Mouse (Mus musculus): Measurements from ENCODE around the gene Slc22a4. TPM values are rescaled to one million over a fixed set of nuclear protein-coding genes. Genes with fewer than 3 reads are reported as not detected.

The Slc22a4 gene
- polyA plus RNA-seq, 1 experiment from 2014 or later = 5.9 TPM

DNA sequence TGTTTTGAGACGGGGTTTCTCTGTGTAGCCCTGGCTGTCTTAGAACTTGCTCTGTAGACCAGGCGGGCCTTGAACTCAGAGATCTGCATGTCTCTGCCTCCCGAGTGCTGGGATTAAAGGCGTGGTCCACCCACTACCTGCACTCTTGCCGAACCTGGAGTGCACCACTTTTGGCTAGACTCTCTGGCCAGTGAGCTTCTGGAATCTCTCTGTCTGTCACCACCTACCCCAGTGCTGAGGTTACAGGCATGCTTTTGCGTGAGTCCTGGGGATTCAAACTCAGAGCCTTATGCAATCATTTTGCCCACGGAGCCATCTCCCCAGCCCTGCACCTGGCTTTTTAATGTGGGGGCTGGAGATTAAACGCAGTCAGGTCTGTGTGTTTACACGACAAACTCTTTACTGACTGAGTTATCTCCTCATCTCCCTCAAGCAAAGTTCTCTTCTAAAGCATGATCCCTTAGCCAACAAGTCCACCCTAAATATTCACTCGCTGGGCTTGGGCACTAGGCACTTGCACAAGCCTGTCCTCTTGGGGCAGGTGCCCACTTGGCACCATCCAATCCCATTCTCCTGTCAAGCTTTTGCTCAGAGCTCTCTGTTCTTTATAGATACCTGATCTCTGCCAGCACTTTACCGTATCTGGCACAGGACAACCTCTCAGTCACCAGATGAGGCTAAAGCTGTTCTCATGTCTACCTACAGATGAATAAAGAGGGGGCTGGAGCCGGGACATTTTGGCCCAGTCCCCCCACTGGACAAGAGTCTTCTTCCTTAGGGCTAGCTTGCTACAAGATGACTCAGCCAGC lies 37.4 kb upstream of the Slc22a4 start:
- H3K27me3 ChIP-seq (replicated peaks) = peaks cover 5% of the 10 kb centered on the region; the same call in 1 of the 2 replicates
- ATAC-seq (ENCODE audit: low FRiP score) = no peak
- no peak overlapping the region for H3K27ac ChIP-seq (replicated peaks)
- H3K36me3 ChIP-seq = no peaks in the 10 kb centered on the region
- WGBS = 92% methylated on average over 12 of the region's 12 CpGs
- no peak overlapping the region for H3K9ac ChIP-seq (replicated peaks)
- peaks cover 52% of the 10 kb centered on the region for H3K4me1 ChIP-seq
- H3K4me2 ChIP-seq = no peak overlapping the region
- no peaks in the 10 kb centered on the region for H3K9me3 ChIP-seq (replicated peaks)
- H3K4me3 ChIP-seq (replicated peaks) = no peak overlapping the region

DNA sequence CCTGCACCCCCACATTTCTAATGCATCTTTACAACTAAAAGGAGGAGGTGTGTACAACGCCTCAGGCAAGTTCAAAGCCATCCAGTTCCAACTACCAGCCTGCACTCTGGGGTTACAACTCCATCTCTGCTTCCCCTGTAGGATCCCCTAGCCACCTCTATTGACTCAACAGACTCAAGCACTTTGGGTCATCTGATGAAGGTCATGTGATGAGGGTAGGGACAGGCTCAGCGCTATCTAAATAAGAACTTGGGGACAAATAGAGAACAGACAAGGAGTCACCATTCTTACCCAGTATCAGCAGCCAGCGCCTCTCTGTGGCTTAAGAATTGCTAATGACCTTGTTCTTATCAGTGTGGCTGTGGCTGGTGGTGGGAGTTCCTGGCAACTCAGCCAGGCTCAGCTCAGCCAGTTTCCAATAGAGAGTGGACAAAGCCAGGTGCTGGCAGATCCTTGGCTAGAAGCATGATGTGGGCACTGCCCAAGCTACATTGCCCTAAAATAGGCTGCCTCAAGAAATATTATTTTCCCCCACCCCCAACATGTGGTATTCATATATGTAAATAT lies 36.6 kb upstream of the Slc22a4 start:
- Histone ChIP-seq H3K36me3 (no peaks in the 10 kb centered on the region), H3K9me3 (replicated peaks) (no peaks in the 10 kb centered on the region), H3K4me1 (peaks cover 58% of the 10 kb centered on the region), H3K27me3 (replicated peaks) (peaks cover 5% of the 10 kb centered on the region; the same call in 1 of the 2 replicates), H3K4me2 (no peak overlapping the region), H3K27ac (replicated peaks) (no peak overlapping the region), H3K9ac (replicated peaks) (no peak overlapping the region), H3K4me3 (replicated peaks) (no peak overlapping the region)
- 87% methylated on average over 3 of the region's 3 CpGs for WGBS
- no peak for ATAC-seq (ENCODE audit: low FRiP score)

DNA sequence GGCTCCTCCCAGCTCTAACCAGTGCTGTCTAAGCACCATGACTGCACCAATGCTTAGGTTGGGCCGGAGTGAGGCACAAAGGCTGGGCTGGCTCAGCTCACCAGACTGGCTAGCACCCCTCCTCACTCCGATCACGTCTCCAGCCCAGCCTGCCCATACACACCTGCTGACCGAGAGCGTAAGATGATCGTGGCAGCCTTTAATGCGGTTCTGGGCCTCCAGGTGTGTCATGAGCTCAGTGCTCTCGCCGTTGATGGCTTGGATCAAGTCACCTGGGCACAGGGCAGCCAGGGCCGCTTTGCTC lies 35.5 kb upstream of the Slc22a4 start:
- H3K4me1 ChIP-seq = peaks cover 62% of the 10 kb centered on the region
- ATAC-seq (ENCODE audit: low FRiP score) = no peak
- 90% methylated on average over 10 of the region's 10 CpGs for WGBS

DNA sequence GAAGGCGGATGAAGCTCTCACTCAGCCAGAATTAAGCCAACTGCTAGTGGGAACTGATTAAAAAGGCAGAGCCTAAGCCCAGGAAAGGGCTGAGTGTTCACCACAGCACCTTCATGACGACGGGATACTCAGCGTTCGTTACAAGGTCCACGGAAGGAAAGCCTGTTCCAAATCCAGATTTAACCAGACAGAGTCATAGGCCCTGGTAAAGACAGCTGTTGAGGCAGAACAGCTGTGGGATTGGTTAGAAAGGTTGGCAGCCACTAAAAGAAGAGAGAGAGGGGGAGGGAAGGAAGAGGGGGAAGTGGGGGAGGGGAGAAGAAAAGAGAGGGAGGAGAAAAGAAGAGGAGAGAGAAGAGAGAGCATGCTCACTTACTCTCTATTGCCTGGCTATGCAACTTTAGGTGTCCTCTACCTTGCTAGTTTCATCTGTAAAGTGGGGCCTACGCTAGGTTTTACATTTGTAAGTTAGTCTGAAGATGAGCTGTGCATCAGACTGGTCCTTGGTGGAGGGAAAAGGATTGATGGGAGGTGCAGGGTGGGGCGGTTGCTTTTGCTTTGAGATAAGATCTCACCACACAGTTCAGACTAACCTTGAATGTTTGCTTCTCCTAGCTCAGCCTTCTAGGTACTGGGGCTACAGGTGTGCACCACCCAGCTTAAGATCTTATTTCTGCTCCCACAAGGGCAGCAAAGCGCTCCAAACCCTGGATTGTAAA lies 35.0 kb upstream of the Slc22a4 start:
- no peak overlapping the region for H3K4me2 ChIP-seq
- H3K27me3 ChIP-seq (replicated peaks) = peaks cover under 1% of the 10 kb centered on the region; the same call in 1 of the 2 replicates
- H3K4me3 ChIP-seq (replicated peaks) = no peak overlapping the region
- no peaks in the 10 kb centered on the region for H3K36me3 ChIP-seq
- H3K9ac ChIP-seq (replicated peaks) = no peak overlapping the region
- 0 out of 2 replicates have a peak overlapping the region, but pooled peaks have one; percentile 43 for H3K27ac ChIP-seq (replicated peaks)
- WGBS = 76% methylated on average over 9 of the region's 9 CpGs
- no peak for ATAC-seq (ENCODE audit: low FRiP score)
- no peaks in the 10 kb centered on the region for H3K9me3 ChIP-seq (replicated peaks)
- H3K4me1 ChIP-seq = peaks cover 61% of the 10 kb centered on the region

More for the DNA sequence above, 35.5 kb upstream of the Slc22a4 start:
- no peaks in the 10 kb centered on the region for H3K36me3 ChIP-seq
- no peak overlapping the region for H3K9ac ChIP-seq (replicated peaks)
- H3K4me2 ChIP-seq = no peak overlapping the region
- H3K4me3 ChIP-seq (replicated peaks) = no peak overlapping the region
- no peaks in the 10 kb centered on the region for H3K9me3 ChIP-seq (replicated peaks)
- peaks cover 5% of the 10 kb centered on the region; the same call in 1 of the 2 replicates for H3K27me3 ChIP-seq (replicated peaks)
- no peak overlapping the region for H3K27ac ChIP-seq (replicated peaks)

DNA sequence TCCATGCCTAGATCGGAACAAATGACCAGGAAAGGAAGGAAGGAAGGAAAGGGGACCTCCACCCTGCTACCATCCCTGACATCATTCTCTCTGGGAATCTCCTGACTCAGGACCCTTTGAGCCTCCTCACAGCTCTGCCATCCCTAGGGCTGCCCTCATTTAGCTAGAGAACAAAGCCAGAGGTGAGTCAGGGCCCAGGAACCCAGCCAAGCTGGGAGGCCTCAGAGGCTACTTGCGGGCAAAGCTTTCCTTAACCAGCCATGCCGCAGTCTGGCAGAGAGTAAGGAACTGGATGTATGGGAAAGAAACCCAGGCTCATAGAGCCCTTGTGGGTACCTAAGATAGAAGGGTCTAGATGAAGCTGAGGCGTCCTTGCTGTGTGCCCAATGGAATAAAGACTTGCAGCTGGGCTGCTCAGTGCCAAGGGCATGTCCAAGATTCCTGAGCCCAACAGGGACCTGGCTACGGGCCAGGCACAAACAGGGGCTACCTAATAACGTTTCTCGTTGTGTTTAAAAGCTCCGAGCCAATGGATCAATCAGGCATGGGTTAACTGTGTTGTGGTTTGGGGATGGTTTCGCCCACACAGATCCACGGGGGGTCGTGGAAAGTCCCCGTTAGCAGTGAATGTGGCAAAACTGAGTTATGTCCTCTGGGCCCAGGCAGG lies 34.3 kb upstream of the Slc22a4 start:
- no peak overlapping the region for H3K9ac ChIP-seq (replicated peaks)
- H3K9me3 ChIP-seq (replicated peaks) = no peaks in the 10 kb centered on the region
- H3K4me3 ChIP-seq (replicated peaks) = no peak overlapping the region
- WGBS = 62% methylated on average over 12 of the region's 12 CpGs
- ATAC-seq (ENCODE audit: low FRiP score) = no peak
- no peaks in the 10 kb centered on the region for H3K36me3 ChIP-seq
- H3K4me2 ChIP-seq = no peak overlapping the region
- H3K27me3 ChIP-seq (replicated peaks) = no peaks in the 10 kb centered on the region
- H3K27ac ChIP-seq (replicated peaks) = peak overlapping the region; percentile 43; the same call in 1 of the 2 replicates
- H3K4me1 ChIP-seq = peaks cover 64% of the 10 kb centered on the region

DNA sequence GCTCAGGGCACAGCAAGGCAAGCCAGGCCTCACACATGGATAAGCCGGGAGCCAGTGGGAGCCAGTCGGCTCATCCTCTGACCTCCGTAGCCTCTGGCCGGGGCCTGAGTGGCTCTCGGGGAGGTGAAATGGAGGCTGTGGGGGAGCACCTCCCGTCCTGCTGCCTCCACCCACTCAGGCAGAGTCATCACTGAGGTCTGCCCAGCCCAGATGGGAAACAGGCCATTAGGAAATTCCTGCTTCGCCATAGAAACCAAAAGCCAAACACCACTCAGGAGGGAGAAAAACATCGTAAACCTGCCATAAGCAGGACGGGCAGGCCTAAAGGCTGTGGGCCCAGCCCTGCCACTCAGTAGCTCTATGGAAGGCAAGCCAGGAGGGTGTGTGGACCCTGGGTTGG lies 32.4 kb upstream of the Slc22a4 start:
- peak overlapping the region; percentile 58; the same call in 1 of the 2 replicates for H3K27ac ChIP-seq (replicated peaks)
- ATAC-seq (ENCODE audit: low FRiP score) = no peak
- no peak overlapping the region for H3K9ac ChIP-seq (replicated peaks)
- 24% methylated on average over 9 of the region's 9 CpGs for WGBS
- no peaks in the 10 kb centered on the region for H3K36me3 ChIP-seq
- H3K9me3 ChIP-seq (replicated peaks) = no peaks in the 10 kb centered on the region
- no peak overlapping the region for H3K4me3 ChIP-seq (replicated peaks)
- H3K4me1 ChIP-seq = peaks cover 58% of the 10 kb centered on the region
- no peaks in the 10 kb centered on the region for H3K27me3 ChIP-seq (replicated peaks)
- H3K4me2 ChIP-seq = no peak overlapping the region

DNA sequence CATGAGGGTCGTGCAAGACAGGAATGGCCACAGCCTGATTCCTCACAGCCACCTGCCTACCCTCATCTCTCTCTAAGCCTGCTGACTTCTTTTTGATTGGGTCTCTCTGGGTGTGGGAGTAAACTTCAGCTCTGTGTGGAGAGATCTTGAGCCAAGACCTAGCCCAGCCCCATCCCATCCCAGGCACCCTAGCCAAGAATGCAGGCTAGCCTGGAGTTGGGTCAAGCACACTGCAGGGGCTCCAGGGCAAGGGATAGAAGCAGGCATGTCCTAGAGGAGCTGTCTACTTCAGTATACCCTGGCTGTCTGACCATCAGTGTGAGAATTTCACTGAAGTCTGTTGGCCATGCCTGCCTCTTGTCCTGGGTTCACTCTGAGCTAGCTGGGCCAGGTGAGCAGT lies 31.6 kb upstream of the Slc22a4 start:
- Histone ChIP-seq H3K36me3 (no peaks in the 10 kb centered on the region), H3K4me2 (no peak overlapping the region), H3K27me3 (replicated peaks) (no peaks in the 10 kb centered on the region), H3K9ac (replicated peaks) (no peak overlapping the region), H3K4me3 (replicated peaks) (no peak overlapping the region), H3K9me3 (replicated peaks) (no peaks in the 10 kb centered on the region), H3K4me1 (peaks cover 58% of the 10 kb centered on the region), H3K27ac (replicated peaks) (peak overlapping the region; percentile 73)
- WGBS = 50% methylated on average over 1 of the region's 1 CpGs
- ATAC-seq (ENCODE audit: low FRiP score) = no peak

DNA sequence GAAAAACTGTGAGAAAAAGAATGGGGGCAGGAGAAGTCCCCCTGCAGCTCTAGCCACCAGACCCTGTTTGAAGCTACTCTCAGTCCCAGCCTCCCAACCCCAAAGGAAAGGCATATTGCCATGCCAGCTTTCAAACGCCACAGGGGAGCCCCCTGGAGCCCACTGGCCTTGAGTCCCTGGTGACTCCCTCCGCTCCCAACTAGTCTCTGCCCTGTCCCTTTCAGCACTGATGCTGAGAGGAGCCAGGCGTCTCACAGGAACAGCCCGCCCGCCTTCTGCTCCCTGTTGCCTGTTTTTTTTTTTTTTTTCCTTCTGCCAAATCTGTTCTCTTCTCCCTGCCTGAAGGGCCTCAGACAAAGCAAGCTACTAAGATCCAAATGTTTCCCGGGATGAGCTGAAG lies 30.8 kb upstream of the Slc22a4 start:
- Histone ChIP-seq H3K36me3 (no peaks in the 10 kb centered on the region), H3K9me3 (replicated peaks) (no peaks in the 10 kb centered on the region), H3K4me1 (peaks cover 57% of the 10 kb centered on the region), H3K4me3 (replicated peaks) (no peak overlapping the region), H3K27ac (replicated peaks) (peak overlapping the region; percentile 73), H3K9ac (replicated peaks) (no peak overlapping the region), H3K27me3 (replicated peaks) (no peaks in the 10 kb centered on the region), H3K4me2 (no peak overlapping the region)
- 13% methylated on average over 6 of the region's 6 CpGs for WGBS
- peak; percentile 46; the same call in 1 of the 2 replicates for ATAC-seq (ENCODE audit: low FRiP score)

DNA sequence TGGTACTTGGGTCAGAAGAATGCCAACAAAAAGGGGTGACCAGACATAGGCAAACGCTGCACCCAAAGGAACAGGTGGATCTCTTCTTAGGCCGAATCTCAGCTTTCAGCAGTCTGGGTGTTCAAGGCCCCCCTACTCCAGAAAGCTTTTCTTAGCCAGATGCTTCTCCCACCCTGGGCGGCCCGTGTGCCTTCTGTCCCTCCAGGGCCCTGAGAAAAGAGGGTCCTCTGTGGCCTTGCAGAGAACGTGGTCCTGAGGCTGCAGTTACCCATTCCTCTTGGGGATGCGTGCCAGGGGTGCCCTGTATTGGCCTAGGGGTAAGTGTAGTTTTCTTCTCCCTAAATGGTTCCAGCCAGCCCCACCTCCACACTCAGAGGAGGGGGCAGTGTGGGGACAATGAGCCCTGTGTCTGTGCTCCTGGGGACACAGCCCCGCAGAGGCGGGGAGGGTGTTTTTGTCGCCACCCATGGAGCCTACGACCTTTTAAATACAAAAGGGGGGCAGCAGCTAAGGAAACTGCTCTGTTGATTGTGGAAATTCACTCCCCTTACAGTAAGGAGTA lies 30.2 kb upstream of the Slc22a4 start:
- H3K27ac ChIP-seq (replicated peaks) = peak overlapping the region; percentile 73
- no peak overlapping the region for H3K4me3 ChIP-seq (replicated peaks)

DNA sequence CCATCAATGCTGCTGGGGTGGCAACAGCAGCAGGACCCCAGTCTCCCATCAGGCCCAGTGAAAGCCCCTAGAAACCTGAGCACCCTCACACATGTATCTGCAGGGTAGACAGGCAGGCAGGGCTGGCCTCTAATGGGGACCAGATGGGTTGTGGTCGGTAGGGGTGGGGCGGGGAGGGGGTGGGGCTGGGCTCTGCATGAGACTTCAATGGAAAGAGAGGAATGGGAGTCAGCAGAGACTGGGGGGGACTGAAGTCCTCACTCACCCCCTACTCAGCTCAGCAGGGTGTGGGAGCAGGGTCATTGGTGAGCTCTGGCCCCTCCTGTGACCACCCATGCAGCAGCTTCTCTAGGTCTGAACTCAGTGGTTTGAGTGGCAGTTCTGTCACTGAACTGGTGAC lies 29.5 kb upstream of the Slc22a4 start:
- WGBS = 29% methylated on average over 2 of the region's 2 CpGs
- ATAC-seq (ENCODE audit: low FRiP score) = no peak
- Histone ChIP-seq H3K9me3 (replicated peaks) (no peaks in the 10 kb centered on the region), H3K4me1 (peaks cover 46% of the 10 kb centered on the region), H3K4me2 (no peak overlapping the region), H3K4me3 (replicated peaks) (no peak overlapping the region), H3K27ac (replicated peaks) (peak overlapping the region; percentile 73), H3K9ac (replicated peaks) (no peak overlapping the region), H3K27me3 (replicated peaks) (no peaks in the 10 kb centered on the region), H3K36me3 (no peaks in the 10 kb centered on the region)

More for the DNA sequence above, 30.2 kb upstream of the Slc22a4 start:
- Histone ChIP-seq H3K9me3 (replicated peaks) (no peaks in the 10 kb centered on the region), H3K9ac (replicated peaks) (no peak overlapping the region), H3K27me3 (replicated peaks) (no peaks in the 10 kb centered on the region), H3K36me3 (no peaks in the 10 kb centered on the region), H3K4me2 (no peak overlapping the region), H3K4me1 (peaks cover 52% of the 10 kb centered on the region)
- WGBS = 30% methylated on average over 10 of the region's 10 CpGs
- ATAC-seq (ENCODE audit: low FRiP score) = peak; percentile 66

DNA sequence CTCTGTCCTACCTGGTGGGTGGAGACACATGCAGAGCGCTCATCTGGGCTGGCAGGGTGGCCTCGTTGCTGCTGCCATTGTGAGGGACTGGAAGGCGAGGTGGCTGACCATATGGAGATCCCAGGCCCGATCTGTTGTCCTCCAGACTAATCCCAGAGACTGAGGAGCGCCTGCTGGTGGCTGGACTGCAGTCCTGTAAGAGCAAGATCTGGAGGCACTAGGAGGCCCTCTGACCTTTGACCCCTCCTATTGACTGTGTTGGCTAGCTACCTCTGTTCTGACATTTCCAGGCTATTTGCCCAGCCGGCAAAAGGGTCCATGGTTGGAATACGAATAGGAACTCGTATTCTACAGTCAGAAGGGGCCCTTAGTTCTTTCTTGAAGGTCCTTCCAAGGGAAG lies 28.2 kb upstream of the Slc22a4 start:
- WGBS = 31% methylated on average over 8 of the region's 8 CpGs
- ATAC-seq (ENCODE audit: low FRiP score) = no peak
- H3K27ac ChIP-seq (replicated peaks) = no peak overlapping the region; the same call in 1 of the 2 replicates

More for the DNA sequence above, 28.2 kb upstream of the Slc22a4 start:
- Histone ChIP-seq H3K4me2 (no peak overlapping the region), H3K9me3 (replicated peaks) (no peaks in the 10 kb centered on the region), H3K27me3 (replicated peaks) (no peaks in the 10 kb centered on the region), H3K4me1 (peaks cover 34% of the 10 kb centered on the region), H3K36me3 (no peaks in the 10 kb centered on the region), H3K4me3 (replicated peaks) (no peak overlapping the region), H3K9ac (replicated peaks) (no peak overlapping the region)

All from neural tube, embryonic 15.5 days (tissue).